Mouse (Mus musculus) layer of hippocampus, adult 9-10 months (tissue): ENCODE data around the gene Psmb9.

Source experiments
- DNase-seq: peaks from one replicate; pipeline ENCODE4 v3.0.0; 2022; ENCODE audit warnings: low spot score

The Psmb9 gene

DNA sequence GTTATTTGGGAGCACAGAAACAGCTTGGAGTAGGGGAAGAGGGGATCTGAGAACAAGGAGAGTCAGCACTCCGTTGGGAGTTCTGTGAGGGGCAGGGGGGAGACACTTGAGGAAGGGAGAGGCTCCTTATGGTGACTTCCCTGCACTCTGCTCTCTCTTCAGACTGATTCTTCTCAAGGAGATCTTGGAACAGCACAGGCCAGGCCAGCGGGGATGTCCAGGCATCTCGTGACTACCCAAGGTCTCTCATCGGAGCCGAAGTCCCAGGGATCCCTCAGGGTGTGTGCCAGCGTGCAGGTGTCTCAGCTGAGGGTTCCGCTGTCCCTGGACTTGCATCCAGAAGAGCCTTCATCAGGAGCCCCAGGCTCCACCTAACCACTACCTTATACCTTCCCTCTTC lies 48.9 kb downstream of the Psmb9 start:
- no peak for DNase-seq

DNA sequence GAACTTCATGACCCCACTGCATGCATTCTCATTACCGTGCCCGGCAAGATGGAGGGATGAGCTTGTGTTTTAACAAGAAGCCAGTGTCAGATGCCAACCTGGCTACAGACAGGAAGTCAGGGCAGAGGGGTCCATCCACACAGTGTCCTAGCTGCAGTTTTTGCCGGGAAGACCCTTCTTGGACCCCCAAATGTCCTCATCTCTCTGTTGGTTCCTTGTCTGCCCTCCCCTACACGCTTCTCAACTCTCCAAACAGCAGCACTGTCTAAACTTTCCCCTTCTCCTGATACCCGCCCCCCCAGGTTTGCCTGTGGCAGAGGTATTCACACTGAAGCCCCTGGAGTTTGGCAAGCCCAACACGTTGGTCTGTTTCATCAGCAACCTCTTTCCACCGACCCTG lies 50.0 kb downstream of the Psmb9 start:
- DNase-seq = no peak

DNA sequence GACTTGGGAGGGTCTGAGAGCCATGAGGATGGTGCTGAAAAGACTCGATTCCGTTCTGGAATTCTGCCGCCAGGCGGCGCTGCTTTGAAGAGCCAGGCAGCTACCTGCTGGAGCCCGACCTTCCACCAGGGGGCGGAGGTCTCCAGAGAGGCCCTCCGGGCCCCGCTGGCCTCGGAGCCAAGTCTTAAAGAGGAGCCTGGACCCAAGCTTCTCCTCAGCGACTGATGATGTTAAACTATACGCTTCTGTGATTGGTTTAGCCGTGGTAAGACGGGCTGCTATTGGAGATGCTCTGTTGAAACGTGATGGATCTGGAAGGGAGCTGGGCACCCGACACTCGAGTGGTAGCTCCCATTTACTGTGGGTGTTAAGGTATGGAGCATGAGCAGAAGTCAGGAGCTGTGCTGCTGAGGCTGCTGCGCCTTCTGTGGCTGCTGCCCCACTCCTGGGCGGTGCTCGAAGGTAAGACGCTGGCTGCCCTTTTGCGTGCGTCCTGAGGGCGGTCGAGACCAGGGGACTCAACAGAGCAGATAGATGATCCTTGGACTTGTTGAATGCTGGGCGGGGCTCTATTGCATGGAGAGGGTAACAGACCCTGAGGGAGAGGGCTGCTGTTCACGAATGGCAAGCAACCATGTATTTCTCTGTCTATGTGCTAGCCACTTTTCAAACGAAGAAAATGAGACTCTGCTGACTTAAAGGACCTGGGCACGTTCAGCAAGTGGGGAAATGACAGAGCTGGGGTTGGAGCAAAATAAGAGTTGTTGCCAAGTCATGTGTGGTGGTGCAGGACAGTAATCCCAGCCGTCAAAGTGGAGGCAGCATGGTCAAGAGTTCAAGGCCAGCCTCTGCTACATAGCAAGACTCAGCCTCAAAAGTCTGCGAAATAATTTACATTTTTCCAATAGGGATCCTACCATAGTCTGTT lies 52.0 kb downstream of the Psmb9 start:
- DNase-seq = peak; percentile 100

DNA sequence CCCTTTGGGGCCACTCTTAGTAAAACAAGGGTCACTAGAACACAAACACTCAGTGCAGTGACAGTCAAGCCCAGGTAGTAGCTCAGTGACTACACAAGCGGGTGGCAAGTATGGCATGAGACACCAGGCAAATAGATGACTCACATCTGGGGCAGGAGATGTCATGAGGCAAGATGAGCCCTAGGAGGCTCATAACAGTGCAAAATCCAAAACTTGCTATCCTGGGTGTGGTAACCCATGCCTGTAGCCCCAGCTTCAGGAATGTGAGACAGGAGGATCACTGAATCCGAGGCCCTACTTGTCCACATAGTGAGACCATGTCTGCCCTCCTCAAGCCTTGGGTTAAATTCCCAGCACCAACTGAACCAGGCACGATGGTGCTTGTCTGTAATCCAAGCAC lies 53.1 kb downstream of the Psmb9 start:
- no peak for DNase-seq

DNA sequence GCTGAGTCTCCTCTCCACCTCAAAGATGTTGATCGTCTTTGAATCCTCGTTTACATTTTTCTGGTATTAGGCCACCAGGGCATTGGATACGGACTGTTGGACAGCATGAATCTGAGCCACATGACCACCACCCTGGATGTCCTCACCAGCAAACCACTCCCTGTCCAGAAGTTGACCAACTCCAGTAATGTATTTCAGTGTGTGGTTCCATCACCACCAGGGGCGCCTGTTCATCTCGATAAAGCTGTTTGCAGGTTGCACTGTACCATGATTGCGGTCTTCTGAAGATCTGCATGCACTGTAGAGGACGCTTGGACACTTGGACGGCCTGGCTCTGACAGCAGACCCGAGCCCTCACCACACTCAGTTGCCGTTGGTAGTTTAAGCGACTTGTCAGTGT lies 54.3 kb downstream of the Psmb9 start:
- no peak for DNase-seq
